Mouse (Mus musculus): ENCODE data around the gene Olfr1416. TPM values are rescaled to one million over a fixed set of nuclear protein-coding genes. Genes with fewer than 3 reads are reported as not detected.
A peak's percentile ranks its signal among the peaks of the same experiment; 100 is the strongest.

Gene Olfr1416
- polyA plus RNA-seq, 1 experiment = not detected

- TF ChIP-seq CTCF (IDR thresholded peaks at IDR 0.05; ENCODE audit: control insufficient read depth, insufficient read depth, insufficient replicate concordance, low read depth, low read length) (no peak), POLR2A (IDR thresholded peaks at IDR 0.05; ENCODE audit: control insufficient read depth, low read depth, low read length) (no peak)
- Histone ChIP-seq H3K36me3 (ENCODE audit: control insufficient read depth, insufficient read depth, low read length) (no peaks in the 10 kb centered on the region), H3K4me3 (ENCODE audit: control insufficient read depth, low read depth, low read length) (peak overlapping the region; percentile 70), H3K4me1 (ENCODE audit: control insufficient read depth, insufficient read depth, low read length) (peaks cover 7% of the 10 kb centered on the region), H3K27me3 (ENCODE audit: control insufficient read depth, insufficient read depth, low read length) (no peaks in the 10 kb centered on the region), H3K27ac (ENCODE audit: control insufficient read depth, insufficient read depth, low read depth, low read length) (peak overlapping the region; percentile 33; the same call in 1 of the 2 replicates)
These were observed 10.8 kb downstream of the Olfr1416 start for GRCm38 (mm10) chr1:92474066-92474578.

GRCm38 (mm10) chr1:92473165-92474041, 11.5 kb downstream of the Olfr1416 start, which contains the start of gene Ndufa10:
Ndufa10 (minus strand) TSS chr1:92473860.
- no peaks in the 10 kb centered on the region for H3K36me3 ChIP-seq (ENCODE audit: control insufficient read depth, insufficient read depth, low read length)
- H3K27ac ChIP-seq (ENCODE audit: control insufficient read depth, insufficient read depth, low read depth, low read length) = peak within 1 kb of the TSS; percentile 33
- no peak for TF ChIP-seq CTCF (IDR thresholded peaks at IDR 0.05; ENCODE audit: control insufficient read depth, insufficient read depth, insufficient replicate concordance, low read depth, low read length)
- peak; percentile 72 for TF ChIP-seq POLR2A (IDR thresholded peaks at IDR 0.05; ENCODE audit: control insufficient read depth, low read depth, low read length)
- H3K27me3 ChIP-seq (ENCODE audit: control insufficient read depth, insufficient read depth, low read length) = no peaks in the 10 kb centered on the region
- peak within 1 kb of the TSS; percentile 82 for H3K4me3 ChIP-seq (ENCODE audit: control insufficient read depth, low read depth, low read length)
- H3K4me1 ChIP-seq (ENCODE audit: control insufficient read depth, insufficient read depth, low read length) = peaks cover 7% of the 10 kb centered on the region

GRCm38 (mm10) chr1:92468891-92469290, 16.0 kb downstream of the Olfr1416 start:
- Histone ChIP-seq H3K27ac (ENCODE audit: control insufficient read depth, insufficient read depth, low read depth, low read length) (no peak overlapping the region), H3K27me3 (ENCODE audit: control insufficient read depth, insufficient read depth, low read length) (no peaks in the 10 kb centered on the region), H3K4me3 (ENCODE audit: control insufficient read depth, low read depth, low read length) (no peak overlapping the region), H3K4me1 (ENCODE audit: control insufficient read depth, insufficient read depth, low read length) (peaks cover 2% of the 10 kb centered on the region; the same call in 1 of the 2 replicates), H3K36me3 (ENCODE audit: control insufficient read depth, insufficient read depth, low read length) (0 out of 2 replicates have a peak, but pooled peaks cover 2% of the 10 kb centered on the region)
- TF ChIP-seq CTCF (IDR thresholded peaks at IDR 0.05; ENCODE audit: control insufficient read depth, insufficient read depth, insufficient replicate concordance, low read depth, low read length) = no peak
- no peak for TF ChIP-seq POLR2A (IDR thresholded peaks at IDR 0.05; ENCODE audit: control insufficient read depth, low read depth, low read length)

DNA sequence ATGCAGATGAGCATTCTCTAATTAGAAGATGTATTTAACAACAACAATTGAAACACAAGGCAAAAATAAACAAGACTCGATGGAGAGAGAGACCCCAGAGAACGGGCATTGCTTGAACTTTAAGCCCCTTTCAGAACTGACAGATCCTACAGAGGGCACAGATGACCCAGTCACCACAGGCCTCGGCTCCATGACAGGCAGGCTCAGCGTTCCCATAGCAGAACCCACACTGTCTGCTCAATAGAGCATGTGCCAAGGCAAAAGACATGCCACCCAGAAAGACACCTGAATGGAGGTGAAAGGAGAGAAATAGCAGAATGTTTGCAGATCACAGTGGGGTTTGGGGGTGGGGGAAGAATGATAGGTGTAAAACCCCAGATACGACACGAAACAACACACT, 26.5 kb downstream of the Olfr1416 start:
- H3K27me3 ChIP-seq (ENCODE audit: control insufficient read depth, insufficient read depth, low read length) = no peaks in the 10 kb centered on the region
- H3K4me1 ChIP-seq (ENCODE audit: control insufficient read depth, insufficient read depth, low read length) = no peaks in the 10 kb centered on the region
- H3K27ac ChIP-seq (ENCODE audit: control insufficient read depth, insufficient read depth, low read depth, low read length) = no peak overlapping the region
- H3K36me3 ChIP-seq (ENCODE audit: control insufficient read depth, insufficient read depth, low read length) = peaks cover 2% of the 10 kb centered on the region; the same call in 1 of the 2 replicates
- no peak overlapping the region for H3K4me3 ChIP-seq (ENCODE audit: control insufficient read depth, low read depth, low read length)
- TF ChIP-seq POLR2A (IDR thresholded peaks at IDR 0.05; ENCODE audit: control insufficient read depth, low read depth, low read length) (no peak), CTCF (IDR thresholded peaks at IDR 0.05; ENCODE audit: control insufficient read depth, insufficient read depth, insufficient replicate concordance, low read depth, low read length) (no peak)

GRCm38 (mm10) chr1:92457758-92458157, 27.2 kb downstream of the Olfr1416 start:
- TF ChIP-seq POLR2A (IDR thresholded peaks at IDR 0.05; ENCODE audit: control insufficient read depth, low read depth, low read length) (no peak), CTCF (IDR thresholded peaks at IDR 0.05; ENCODE audit: control insufficient read depth, insufficient read depth, insufficient replicate concordance, low read depth, low read length) (no peak)
- H3K4me1 ChIP-seq (ENCODE audit: control insufficient read depth, insufficient read depth, low read length) = no peaks in the 10 kb centered on the region
- H3K27ac ChIP-seq (ENCODE audit: control insufficient read depth, insufficient read depth, low read depth, low read length) = no peak overlapping the region
- H3K36me3 ChIP-seq (ENCODE audit: control insufficient read depth, insufficient read depth, low read length) = no peaks in the 10 kb centered on the region
- H3K27me3 ChIP-seq (ENCODE audit: control insufficient read depth, insufficient read depth, low read length) = no peaks in the 10 kb centered on the region
- H3K4me3 ChIP-seq (ENCODE audit: control insufficient read depth, low read depth, low read length) = no peak overlapping the region

- peaks cover 4% of the 10 kb centered on the region for H3K36me3 ChIP-seq (ENCODE audit: control insufficient read depth, insufficient read depth, low read length)
- H3K4me3 ChIP-seq (ENCODE audit: control insufficient read depth, low read depth, low read length) = no peak overlapping the region
- no peaks in the 10 kb centered on the region for H3K27me3 ChIP-seq (ENCODE audit: control insufficient read depth, insufficient read depth, low read length)
- no peaks in the 10 kb centered on the region for H3K4me1 ChIP-seq (ENCODE audit: control insufficient read depth, insufficient read depth, low read length)
- TF ChIP-seq CTCF (IDR thresholded peaks at IDR 0.05; ENCODE audit: control insufficient read depth, insufficient read depth, insufficient replicate concordance, low read depth, low read length) (no peak), POLR2A (IDR thresholded peaks at IDR 0.05; ENCODE audit: control insufficient read depth, low read depth, low read length) (no peak)
- no peak overlapping the region for H3K27ac ChIP-seq (ENCODE audit: control insufficient read depth, insufficient read depth, low read depth, low read length)
These were observed 31.0 kb downstream of the Olfr1416 start for GRCm38 (mm10) chr1:92453751-92454445.

GRCm38 (mm10) chr1:92448293-92448692, 36.6 kb downstream of the Olfr1416 start:
- Histone ChIP-seq H3K27ac (ENCODE audit: control insufficient read depth, insufficient read depth, low read depth, low read length) (no peak overlapping the region), H3K36me3 (ENCODE audit: control insufficient read depth, insufficient read depth, low read length) (peaks cover 7% of the 10 kb centered on the region), H3K27me3 (ENCODE audit: control insufficient read depth, insufficient read depth, low read length) (no peaks in the 10 kb centered on the region), H3K4me1 (ENCODE audit: control insufficient read depth, insufficient read depth, low read length) (no peaks in the 10 kb centered on the region), H3K4me3 (ENCODE audit: control insufficient read depth, low read depth, low read length) (no peak overlapping the region)
- TF ChIP-seq CTCF (IDR thresholded peaks at IDR 0.05; ENCODE audit: control insufficient read depth, insufficient read depth, insufficient replicate concordance, low read depth, low read length) = no peak
- no peak for TF ChIP-seq POLR2A (IDR thresholded peaks at IDR 0.05; ENCODE audit: control insufficient read depth, low read depth, low read length)
